Mouse (Mus musculus): ENCODE results near the gene Rem1.

- TF ChIP-seq POLR2A (IDR thresholded peaks at IDR 0.05; ENCODE audit: extremely low read depth, insufficient read depth, low read length) (no peak), CTCF (IDR thresholded peaks at IDR 0.05; ENCODE audit: extremely low read depth, insufficient read depth, low read length) (no peak)
Measured at GRCm38 (mm10) chr2:152674148-152674547, 47.4 kb downstream of the Rem1 start.
